Mouse (Mus musculus) fibroblast of lung, adult 2 months (primary cell): Measurements from ENCODE around the gene Lrp1.

Experiments used
- DNase-seq: peaks from one replicate; pipeline ENCODE4 v3.0.0-alpha.2; 2011; ENCODE audit warnings: low read depth

Gene Lrp1

DNA sequence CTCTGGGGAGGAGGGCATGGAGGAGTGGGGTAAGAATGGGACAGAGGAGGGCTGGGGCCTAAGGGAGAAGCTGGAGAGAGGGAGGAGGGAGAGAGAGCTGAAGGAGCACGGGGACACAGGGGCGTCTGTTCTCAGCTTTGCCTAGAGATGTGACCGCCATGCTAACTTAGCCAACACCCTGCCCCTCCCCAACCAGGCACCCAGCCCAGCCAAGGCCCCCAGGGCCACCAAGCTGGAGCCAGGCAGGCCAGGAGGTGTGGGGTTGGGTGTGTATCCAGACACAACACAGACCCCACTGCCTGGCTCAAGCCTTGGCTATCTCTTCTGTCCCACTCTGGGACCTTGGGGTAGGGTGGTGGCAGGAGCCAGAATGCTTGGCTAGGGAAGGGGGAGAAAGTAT is 5.4 kb downstream of the Lrp1 start:
- no peak for DNase-seq

DNA sequence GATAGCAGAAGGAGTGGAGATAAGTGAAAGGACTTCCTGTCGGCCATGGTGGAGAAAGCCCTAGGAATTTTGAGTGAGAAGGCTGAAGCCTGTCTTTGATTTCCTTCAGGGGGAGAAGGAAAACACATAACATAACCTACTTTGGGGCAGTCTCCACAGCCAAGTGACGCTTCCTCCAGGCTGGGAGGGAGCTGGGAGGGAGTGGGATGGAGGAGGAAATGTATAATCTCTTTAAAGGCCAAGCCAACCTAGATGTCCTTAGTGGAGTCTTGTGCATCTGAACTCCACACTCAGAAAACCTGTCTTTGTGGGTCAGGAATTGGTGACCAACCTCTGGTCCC is 5.9 kb downstream of the Lrp1 start:
- no peak for DNase-seq

DNA sequence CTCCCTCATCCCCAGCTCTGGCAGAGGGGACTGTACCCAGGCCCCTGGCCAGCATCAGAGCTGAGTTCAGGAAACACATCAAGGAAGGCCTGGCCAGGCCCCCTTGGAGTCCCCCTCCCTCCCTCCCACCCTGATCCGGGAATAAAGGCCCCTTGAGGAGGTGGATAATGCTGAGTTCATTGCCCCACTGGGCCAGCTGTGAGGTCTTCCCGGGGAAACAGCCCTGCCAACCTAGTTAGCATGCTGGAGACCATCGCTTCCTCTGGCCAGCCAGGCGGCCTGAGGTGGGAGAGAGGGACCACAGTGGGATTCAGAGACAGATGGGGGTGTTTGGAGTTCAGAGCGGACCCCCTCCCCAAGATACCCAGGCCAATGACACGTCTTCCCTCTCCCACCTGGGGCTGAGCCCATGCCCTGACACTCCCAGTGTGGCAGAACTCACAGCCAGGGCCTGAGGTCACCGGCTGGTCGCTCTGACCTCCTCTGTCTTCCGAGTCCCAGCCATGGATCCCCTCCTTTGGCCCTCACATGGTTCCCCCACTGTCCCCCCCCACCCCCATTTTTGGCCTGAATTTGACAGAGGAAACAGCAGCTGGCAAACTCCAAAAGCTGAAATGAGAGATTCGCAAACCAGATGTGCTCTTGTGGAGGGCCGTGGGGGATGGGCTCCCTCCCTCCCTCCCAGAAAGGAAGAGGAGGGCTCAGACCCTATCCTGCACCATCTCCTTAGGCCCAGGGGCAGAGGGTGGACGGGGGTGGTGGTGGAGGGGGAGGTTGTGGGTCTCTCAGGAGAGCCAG is 6.5 kb downstream of the Lrp1 start:
- no peak for DNase-seq

DNA sequence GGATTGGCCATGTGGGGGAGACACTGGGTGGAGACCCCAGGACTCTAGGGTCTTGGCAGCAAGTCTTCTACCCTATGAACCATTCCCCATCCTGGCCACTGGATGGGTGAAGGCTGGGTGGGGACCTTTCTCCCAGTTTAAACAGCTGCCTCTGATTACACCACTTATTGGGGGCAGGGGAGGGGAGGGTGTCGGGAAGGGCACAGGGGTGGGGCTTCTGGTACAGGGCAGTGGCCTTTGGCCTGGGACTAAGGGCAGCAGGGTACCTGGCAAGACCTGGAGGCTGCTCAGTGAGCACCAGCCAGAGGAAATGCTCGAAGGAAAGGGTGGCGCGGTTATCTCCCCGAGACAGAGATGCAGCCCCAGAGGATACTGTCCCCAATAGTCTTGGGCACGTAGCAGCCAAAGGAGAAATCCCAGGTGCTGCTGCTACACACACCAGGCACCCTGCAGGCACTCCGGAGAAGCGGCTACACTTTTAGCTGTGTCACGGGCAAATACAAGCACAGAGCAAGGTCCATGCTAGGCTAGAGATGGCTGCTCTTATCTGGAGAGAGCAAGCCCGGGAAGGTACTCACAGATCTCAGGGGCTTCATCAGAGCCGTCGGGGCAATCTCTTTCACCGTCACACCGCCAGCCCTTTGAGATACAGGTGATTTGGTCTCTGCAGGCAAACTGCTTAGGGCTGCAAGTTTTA is 8.7 kb downstream of the Lrp1 start:
- no peak for DNase-seq

DNA sequence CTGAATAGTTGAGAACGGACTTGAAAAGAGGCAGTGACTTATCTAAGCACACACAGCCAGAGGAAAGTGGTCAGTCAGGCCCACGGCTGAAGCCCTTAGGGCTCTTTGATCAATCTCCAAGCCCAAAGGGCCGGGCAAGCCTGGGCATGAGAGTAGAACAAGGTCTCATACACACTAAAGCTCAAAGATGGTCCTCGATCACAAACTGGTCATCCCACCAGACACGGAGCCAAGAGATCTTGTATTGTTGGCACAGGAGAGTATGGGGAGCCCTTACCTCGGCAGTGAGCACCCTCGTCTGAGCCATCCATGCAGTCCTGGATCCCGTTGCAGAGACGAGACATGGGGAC is 10.9 kb downstream of the Lrp1 start:
- DNase-seq = no peak

DNA sequence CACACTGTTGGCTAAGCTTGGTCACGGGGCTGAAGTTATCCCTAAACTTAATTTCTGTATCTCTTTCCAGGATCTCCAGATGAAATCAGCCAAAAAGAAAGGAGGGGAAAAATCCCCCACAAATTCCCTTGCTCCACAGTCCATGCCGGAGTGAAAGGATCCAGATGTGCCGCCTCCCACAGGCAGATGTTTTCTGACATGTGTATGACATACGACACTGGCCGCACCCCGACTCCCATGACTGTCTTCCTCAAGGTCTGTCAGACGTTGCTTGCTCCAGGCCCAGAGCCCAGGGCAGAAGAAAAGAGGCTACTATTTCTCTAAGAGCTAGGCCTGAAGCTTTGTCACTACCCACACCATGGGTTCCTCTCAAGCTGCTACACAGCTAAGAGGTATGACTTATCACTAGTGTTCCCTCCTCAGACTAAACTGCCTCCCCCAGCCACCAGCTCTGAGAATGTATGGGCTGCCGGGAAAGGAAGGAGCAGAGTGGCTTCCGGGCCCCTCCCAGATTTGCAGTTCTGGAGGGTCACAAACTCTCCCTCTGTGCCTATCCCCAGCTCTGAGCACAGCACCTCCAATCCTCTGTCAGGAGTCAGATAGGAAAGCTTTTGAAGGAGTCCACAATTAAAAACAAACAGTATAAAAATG is 11.4 kb downstream of the Lrp1 start:
- no peak for DNase-seq

DNA sequence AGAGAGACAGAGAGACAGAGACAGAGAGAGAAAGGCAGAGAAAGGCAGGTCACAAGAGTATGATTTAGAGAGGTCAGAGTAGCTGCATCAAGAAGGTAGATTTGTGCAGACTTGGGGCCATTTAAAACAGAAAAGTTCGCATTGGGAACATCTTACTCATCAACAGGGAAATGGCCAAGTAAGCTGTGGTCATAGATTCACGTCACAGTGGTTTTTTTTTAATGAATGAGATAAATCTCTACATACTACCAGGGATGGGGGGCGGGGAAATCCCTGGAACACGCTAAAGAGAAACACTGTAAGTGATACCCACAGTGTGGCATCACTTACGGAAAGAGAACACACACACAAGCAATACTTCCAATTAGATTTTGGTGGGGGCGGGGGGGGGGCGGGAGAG is 13.9 kb downstream of the Lrp1 start:
- no peak for DNase-seq

DNA sequence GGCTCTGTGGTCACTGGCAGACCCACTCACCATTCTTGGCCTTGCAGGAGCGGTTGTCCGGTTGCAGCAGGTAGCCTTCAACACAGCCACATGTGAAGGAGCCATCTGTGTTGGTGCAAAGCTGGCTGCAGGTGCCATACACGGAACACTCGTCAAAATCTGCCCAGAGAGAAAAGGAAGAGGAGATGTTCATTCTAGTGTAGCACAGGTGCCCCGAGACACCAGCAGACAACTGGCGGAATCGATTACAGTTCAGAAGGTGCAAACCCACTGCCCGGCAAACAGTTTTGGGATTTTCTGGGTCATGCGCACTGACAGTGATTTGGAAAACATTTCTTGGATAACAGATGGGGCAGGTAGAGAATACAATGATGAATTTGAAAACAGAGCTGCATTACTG is 15.2 kb downstream of the Lrp1 start:
- DNase-seq = no peak

DNA sequence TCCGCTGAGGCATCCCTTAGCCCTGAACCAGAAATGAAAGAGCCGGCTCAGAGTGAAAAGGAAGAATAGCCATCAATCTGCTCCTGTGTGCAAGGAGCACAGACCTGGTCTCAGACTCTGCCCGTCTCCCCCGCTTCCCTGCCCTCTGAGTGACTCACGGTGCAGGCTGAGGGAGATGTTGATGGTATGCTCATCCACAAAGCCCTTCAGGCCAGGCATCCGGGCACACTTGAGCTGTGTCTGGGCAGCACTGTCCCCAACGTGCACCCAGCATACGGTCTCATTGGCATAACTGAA is 15.7 kb downstream of the Lrp1 start:
- no peak for DNase-seq

DNA sequence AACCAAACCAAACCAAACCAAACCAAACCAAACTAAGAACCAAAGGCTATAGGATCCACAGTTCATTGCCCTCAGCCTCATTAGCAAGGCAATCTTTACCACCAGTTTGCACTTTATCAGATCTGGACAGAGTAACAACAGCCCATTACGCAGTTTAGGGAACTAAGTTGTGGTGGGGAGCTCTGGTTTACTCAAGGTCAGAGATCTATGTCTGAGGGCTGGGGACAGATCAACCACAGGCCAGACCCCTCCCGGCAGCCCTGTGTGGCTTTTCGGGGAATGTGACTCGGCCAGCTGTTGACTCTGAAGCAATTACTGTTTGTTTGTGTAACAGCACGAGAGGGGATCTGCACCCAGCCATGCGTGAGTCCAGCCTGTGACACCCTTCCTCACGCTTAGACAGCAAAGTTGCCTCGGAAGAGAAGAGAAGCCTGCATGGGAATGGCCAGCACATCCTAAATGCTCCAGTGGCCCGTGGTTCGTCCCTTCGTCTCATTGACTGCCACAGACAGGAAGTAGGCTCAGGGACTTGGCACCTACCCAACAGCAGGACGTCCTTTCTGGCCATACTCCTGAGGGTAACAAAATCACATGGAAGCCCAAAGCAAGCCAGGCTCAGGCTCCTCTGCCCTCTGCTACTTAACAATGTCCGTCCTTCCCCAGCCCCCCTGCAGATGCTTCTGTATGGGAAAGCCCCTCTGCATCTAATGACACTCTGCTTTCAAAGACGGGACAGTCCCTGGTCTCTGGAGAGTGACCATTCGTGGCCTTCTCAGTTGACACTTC is 16.3 kb downstream of the Lrp1 start:
- DNase-seq = no peak

DNA sequence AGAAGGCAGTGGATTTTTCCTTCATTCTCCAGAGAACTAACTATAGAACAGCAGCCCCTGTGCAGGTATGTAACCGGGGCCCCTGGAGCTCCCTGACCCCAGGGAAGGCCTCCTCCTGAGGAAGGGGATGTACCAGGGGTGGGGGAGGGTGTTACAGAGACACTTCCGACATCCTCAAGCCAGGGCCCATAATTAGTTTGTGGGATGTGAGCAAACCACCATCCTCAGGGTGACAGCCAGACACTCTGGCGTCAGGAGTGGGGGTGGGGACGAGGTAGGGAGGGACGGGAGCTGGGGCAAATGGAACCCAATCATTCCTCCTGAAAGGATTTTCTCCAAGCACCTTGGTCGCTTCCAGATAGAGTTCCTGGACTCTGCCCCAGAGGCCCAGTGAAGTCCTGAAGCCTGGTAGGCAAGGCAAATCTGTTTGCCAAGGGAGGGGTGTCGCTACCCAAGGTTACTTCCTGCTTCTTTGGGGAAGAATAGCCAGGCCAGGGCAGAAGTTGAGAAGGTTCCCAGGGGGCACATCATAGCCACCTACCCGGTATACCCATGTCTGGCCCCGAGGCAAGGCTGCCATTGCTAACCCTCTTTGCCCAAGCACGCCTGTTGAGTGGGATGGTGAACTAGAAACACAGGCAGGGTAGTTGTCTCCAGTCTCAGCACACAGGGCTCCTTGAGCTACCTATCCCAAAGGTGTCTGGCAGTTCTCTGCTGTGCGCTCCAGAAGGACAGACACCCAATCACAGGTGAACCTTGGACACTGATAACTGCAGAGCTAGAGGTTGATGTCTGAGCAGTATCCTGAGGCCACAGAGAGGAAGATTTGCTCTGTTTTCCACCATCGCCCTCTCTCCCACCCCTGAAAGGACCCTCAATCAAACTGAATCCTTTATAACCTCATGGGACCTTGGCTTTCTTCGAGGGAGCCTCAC is 17.2 kb downstream of the Lrp1 start:
- DNase-seq = no peak

DNA sequence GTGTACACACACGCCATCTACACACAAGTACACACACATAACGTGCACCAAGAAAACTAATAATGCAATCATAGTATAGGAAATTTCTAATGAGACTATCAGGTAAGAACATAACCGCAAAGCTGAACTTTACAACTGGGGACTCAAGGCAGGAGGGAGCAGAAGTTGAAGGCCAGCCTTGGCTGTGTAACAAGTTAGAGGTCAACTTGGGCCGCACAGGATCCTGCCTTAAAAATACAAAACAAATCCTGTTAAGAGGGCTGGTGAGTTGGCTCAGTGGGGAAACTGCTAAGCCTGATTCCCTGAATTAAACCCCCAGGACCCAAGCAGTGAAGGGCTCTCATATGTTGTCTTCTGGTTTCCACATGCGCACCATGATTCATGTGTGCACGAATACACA is 18.8 kb downstream of the Lrp1 start:
- DNase-seq = no peak

DNA sequence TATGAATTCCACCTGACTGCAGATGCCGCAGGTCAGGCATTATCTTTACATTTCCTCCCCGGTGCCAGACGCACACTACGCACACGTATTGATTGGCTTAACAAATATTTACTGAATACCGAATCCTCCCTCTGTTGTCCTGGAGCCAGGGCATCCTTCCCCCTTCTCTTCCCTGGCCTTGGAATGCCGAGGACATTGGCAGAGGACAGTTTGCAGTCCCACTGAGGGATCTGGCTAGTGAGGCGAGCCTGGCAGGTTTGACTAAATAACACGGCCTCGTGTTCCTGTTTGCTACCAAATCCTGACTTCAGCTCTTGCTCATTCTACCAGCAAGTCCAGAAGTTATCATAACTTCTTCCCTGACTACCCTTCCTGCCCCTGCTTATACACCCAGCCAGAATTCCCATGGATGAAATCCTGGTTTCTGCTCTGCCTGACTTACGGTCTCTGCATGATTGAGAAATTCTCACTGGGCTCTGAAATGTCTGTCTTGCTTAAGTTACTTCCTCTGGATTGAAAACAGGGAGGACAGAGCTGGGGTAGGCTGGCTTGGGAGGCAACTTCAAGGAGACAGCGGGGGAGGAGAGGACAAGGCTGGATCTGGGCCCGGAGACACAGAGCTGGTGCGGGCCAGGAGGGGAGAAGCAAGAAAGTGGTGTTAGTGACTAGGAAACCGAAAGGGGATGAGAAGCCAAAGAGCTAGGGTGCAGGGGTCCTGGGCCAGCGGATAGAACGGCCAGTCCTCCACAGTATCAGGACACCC is 21.0 kb downstream of the Lrp1 start:
- peak; percentile 96 for DNase-seq

DNA sequence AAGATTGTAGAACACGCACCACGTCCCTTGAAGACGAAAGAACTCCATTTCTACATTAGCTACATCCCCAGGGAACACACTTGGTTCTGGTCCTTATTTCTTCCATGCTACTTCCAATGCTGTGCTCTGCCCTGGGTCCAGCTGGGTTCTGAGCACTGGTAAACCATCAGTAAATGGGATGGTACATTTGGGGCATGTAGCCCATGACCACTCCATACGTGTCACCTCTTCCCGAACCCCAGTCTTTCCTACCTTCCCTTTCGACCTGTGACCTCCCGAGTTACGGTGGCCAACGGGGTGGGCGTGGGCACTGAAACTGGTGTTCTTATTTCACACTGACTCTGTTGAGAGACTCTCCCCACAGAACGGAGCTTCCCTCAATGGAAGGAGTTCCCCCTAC is 21.7 kb downstream of the Lrp1 start:
- no peak for DNase-seq

DNA sequence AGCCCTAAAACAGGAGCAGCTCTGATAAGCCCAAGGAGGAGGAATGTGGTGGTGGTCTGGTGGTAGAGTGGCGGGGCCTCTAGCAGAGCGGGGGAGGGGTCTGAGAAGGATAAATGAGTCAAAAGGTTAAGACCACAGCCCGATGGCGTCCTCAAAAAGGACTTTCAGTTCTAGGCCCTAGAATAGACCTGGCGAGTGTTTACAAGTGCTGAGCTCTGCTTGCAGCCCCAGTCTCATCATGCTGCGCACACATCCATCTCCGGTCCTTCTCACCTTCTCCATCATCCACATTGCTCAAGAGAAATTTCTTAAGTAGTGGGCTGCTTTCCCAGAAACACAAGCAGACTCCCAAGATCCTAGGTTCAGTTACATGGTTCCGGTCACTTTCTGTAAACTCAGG is 22.3 kb downstream of the Lrp1 start:
- no peak for DNase-seq

DNA sequence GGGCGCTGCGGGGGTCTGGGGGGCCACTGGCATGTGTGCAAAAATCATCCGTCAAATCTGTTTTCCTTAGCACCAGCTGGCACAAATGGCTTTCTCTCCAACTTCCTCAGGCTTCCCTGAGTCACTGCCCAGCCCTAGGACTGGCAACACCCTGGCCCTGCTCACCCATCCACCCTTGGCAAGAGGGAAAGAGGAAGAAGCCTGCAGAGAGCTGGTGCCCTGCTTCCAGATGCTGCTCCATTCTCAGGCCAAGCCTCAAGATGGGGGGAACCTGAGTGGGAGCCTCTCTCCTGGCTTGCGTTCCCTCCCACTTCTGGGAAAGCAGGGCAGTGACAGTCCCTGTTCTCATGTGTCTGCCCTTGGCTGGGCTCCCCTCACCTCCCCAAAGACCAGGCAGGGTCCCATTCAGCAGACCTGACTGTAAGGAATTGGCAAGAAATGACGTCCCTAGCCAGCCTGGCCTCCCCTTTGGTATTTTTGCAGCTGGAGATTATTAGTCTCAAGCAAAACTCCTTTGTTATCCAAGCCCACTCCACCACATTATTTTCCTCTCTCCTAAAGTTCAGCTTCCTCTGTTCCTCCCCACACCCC is 23.5 kb downstream of the Lrp1 start:
- peak; percentile 89 for DNase-seq

DNA sequence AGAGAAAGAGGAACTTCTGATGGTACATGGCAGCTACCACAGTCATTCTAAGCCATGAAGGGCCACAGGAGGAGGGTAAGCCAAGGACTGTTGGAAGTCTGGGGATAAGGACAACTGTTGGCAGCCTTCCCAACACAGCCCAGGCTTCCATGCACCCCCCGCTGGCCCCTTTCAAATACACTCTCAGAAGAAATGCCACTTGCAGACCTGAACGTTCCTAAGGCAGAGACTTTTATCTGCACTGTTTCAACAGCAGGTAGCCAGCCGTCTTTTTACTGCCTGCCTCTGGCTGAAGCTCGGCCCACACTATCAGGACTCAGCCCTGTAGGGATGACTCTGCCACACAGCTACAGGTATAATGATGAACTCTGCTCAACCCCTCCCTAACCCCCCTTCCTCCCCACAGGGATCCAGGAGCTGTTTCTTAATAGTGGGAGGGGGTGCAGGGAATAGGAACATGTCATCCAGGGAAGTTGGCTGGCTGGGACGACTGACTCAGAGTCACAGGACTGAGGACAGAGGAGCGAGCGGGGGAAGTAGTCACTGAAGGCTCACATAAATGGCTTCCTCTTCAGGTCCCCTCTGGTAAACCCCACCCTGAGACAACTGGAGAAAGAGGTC is 24.5 kb downstream of the Lrp1 start:
- DNase-seq = no peak

DNA sequence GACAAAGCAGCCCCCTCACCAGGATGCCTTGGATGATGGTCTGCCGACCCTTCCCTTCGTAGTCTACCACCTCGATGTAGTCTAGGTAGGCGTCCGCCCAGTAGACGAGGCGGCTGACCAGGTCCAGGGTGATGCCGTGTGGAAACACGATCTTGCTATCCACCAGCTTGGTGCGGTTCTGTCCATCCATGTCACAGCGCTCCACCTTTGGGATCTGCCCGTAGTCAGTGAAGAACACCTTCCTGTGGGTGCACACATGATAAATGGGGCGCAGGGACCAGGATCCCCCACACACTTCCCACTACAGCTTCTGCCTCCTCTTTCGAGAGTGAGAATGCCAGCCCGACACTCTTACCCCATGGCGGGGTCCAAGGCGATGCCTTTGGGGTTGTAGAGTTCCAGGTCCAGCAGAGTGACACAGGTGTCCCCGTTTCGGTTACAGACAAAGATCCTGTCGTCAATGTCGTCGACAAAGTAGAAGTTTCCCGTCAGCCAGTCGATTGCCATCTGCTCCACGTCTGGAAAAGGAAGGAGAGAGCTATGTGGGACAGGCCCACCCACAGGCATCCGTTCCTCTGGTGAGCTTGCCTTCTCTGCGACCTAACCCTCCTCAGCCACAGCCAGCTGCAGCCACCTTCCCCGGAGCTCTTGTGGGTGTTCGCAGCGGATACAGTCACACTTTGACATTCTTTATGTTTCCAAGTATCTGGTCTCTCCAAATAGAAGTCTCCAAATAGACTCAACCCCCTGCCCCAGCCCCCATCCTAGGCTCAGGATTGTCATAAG is 25.8 kb downstream of the Lrp1 start:
- DNase-seq = no peak

DNA sequence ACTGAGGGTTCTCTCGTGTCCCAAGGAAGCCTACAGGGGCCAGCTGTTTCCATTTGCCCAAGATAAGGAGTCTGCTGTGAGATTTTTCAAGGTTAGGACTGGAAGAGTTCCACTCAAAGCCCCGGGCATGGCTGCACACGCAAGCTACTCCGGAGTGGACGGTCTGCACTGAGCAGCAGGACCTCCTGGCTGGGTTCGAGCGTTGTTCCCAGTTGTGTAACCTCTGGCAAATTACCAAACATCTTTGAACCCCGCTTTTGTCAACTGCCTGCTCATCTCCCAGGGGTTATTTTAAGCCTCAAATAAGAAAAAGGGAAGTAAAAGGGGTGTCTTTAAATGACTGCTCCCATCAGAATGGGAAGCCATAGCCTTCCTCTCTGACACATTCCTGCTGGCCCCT is 26.5 kb downstream of the Lrp1 start:
- no peak for DNase-seq
